Mouse (Mus musculus) layer of hippocampus, adult 2 months (tissue): ENCODE measurements around the gene Isl1. TPM values are rescaled to one million over a fixed set of nuclear protein-coding genes. Genes with fewer than 3 reads are reported as not detected.

Experiments used
- DNase-seq, 2 experiments: peaks; one replicate each; pipeline ENCODE4 v3.0.0; 2022; ENCODE audit warnings: low spot score in 2 of 2
- H3K27ac ChIP-seq: fragments of 200-600 bp; 2 replicates; pipeline ENCODE4 v1.8.1; 2022
- H3K4me3 ChIP-seq: fragments of 200-600 bp; 2 replicates; pipeline ENCODE4 v1.8.1; 2022; ENCODE audit warnings: mild to moderate bottlenecking
- CTCF ChIP-seq: fragments of 200-600 bp; conservative IDR thresholded peaks from 2 replicates; pipeline ENCODE4 v1.8.1; 2022; ENCODE audit warnings: antibody characterized with exemption, mild to moderate bottlenecking, moderate library complexity
- long read RNA-seq, 2 experiments: library from polyadenylated mRNA; stranded (forward); transcript quantifications; one replicate each; pipeline ENCODE4 v2.0.0; 2021; ENCODE audit warnings: borderline mapping rate in 2 of 2
- total RNA-seq, 2 experiments: library from RNA; stranded (reverse); gene quantifications; 2 replicates each; pipeline ENCODE4 v1.2.3; 2021

Isl1 gene
- total RNA-seq, result not detected
- long read RNA-seq, experiment 1, result 0 reads
- long read RNA-seq, experiment 2, partial matches to known transcripts, result 0 of 1 reads
- long read RNA-seq, experiment 2, other reads (novel, unspliced or antisense), result 0 of 1 reads

DNA sequence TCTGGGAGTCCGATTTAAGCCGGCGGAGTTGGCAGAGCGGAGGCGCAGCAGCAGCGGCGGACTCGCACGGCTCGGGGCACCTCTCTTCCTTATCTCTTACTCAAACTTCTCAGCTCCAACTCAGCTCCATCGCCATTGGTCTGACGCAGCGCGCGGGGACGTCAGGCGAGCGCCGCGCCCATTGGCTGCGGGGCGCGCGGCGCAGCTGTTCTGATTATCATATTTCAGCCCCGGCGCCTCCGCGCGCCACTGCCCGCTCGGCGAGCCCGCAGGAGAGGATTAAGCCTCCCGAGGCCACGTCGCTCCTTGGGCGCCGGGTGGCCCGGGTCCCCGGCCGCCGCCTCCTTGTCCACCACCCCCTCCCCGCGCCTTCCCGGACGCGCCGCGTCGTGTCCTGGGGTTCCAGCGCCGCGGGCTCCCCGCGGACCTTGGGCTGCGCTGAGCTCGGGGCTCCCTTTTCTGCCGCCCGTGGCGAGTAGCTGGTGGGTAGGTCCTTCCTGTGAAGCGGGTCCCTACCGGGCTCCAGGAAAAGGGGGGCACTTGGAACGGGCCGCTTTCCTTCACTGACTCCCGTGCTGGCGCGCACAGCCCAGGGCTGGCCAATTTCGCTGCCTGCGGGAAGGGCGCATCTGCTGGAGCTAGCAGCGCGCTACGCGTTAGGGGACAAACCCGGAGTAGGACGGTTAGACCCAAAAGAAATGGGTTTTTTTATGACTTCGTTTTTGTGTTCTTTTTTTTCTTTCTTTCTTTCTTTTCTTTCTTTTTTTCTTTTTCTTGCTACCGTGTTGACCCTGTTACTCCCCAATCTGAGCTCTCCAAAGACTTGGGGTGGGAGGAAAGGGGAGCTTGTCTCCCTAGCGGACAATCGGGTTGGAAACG lies at the start of gene Isl1:
Gene Isl1, minus strand, starts transcription at position 106 of the 879 bp plus-strand sequence.
- Histone ChIP-seq H3K4me3 (peak within 1 kb of the TSS; percentile 35; the same call in 1 of the 2 replicates), H3K27ac (no peak within 1 kb of the TSS)
- no peak for TF ChIP-seq CTCF
- DNase-seq, result no peak

DNA sequence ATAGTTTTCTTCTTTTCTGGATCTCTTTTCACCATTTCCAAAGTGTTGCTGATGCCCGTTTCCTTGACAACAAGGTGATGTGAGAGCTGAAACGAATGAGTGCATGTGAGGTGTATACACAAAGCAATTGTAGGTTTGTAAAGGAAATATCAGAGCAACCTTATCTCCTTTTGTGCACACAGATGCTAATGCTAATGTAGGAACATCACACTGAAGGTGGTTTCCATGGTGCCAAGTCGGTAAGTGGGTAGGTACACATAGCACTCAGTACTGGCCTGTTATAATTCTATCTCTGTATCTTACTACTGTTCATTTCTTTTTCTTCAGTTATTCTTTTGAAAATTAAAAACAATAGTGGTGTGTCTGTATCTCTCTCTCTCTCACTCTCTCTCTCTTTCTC lies 26.3 kb upstream of the Isl1 start:
- TF ChIP-seq CTCF, result no peak
- Histone ChIP-seq H3K4me3 (no peak overlapping the region), H3K27ac (no peak overlapping the region)
- DNase-seq, result no peak

DNA sequence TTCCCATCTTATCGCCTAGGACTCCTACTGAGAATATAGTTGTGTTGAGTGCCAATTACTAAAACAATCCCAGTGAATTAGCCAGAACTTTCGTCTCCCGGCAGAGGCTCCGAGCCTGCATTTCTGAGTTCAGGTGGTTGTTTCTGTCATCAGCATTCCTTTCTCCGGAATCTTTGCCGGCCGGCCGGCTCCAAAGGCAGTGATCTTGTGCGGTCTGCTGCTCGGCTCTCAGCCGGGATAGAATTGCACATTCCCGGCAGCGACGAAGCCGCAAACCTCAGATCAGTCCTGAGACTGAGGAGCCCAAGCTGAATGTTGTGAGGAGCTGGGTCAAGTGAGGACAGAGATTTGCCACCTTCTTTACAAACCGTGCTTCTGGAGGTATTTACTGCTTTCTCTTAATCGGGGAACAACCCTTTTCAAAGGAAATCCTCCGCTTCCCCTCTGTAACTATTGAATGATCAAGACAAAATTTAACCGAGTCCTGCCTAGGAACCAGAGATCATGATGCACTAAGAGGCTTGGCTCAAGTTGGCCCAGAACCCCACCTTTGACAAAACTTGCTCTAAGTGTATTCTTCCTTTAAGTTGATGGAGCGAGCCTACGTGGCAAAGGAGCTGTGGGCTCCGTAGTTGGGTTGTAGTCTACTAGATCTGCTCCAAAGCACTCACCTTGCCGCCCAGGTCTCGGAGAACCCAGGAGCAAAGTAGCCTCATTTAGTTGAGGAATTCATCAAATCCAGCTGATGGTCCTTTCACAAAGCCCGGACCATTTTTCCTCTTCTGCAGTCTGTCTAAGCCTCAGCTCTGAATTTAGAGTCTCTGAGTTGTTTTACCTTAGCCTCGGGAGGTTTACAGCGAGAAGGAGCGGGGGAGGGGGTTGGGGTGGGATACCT lies 4.4 kb upstream of the Isl1 start:
- no peak overlapping the region for H3K27ac ChIP-seq

DNA sequence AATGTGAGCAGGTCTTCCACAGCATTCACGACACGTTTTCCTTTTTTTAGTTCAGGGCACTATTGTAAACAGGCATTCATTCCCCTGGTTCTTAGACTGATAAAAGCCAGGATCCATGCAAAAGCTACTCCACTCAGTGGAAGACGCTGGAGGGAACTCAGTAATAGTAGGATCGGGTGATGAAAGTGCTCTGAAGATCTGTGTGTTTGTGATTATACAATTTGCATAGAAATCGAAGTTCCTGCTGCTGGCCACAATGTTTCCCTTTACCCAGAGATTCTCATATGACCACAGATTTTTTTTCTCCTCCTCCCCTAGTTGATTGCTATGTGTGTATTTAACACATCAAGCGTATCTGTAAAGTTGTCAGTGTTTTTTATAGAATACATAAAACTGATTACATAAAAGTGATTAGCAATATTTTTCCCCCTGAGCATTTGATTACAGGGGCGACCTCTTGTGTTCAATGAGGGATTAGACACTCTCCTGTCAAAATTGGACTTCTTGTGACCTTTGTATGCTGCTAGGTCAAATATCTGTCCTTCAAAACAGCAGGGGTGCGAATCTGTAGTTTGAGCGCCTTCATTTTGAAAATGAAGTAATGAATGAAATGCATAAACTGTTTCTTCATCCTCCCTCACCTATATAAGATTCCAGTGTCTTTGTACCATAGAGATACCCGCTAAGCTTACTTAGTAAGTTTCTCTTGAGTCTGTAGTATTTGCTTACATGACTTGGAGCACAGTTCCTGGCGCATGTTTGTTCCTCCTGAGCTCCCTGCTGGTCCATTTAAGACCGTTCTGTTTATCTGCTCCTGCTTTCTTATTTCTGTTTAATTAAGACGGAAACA lies 2.6 kb upstream of the Isl1 start:
- peak; percentile 63 for TF ChIP-seq CTCF
- no peak overlapping the region for H3K4me3 ChIP-seq
- DNase-seq, result no peak
- H3K27ac ChIP-seq, result no peak overlapping the region

More for the DNA sequence above, 4.4 kb upstream of the Isl1 start:
- no peak for DNase-seq
- TF ChIP-seq CTCF, result no peak
- no peak overlapping the region for H3K4me3 ChIP-seq

DNA sequence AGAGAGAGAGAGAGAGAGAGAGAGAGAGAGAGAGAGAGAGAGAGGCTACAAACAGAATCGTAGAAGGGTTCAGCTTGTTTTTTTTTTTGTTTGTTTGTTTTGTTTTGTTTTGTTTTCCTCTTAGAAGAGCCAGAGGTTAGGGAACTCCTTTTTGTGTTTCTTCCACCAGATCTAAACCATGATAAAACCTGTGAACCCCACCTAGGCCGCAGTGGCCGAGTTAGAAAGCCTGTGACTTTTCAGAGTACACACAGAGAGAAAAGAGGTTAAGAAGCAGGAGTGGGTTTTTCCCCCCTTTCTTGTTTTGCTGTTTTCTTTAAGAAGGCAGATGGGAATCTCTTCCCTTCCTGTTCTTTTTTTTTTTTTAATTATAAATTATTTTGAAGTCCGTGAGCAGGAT lies 1.5 kb upstream of the Isl1 start:
- Histone ChIP-seq H3K4me3 (no peak overlapping the region), H3K27ac (no peak overlapping the region)
- TF ChIP-seq CTCF, result no peak
- DNase-seq, result no peak

DNA sequence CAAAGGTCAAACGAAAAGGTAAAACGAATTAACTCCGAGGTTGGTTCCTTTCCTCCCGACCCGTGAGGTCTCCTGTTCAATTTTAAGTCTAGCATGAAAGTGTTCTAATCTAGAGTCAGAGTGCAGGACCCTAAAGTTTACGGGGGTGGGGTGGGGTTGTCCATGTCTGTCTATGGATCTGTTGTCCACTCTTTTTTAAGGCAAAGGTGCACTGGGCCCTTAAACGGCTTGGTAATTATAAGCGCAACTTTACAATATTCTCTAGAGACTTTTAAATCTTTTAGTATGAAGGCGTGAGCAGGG lies 925 bp upstream of the Isl1 start:
- no peak for TF ChIP-seq CTCF
- no peak for DNase-seq
- H3K4me3 ChIP-seq, result no peak overlapping the region
- no peak overlapping the region for H3K27ac ChIP-seq

DNA sequence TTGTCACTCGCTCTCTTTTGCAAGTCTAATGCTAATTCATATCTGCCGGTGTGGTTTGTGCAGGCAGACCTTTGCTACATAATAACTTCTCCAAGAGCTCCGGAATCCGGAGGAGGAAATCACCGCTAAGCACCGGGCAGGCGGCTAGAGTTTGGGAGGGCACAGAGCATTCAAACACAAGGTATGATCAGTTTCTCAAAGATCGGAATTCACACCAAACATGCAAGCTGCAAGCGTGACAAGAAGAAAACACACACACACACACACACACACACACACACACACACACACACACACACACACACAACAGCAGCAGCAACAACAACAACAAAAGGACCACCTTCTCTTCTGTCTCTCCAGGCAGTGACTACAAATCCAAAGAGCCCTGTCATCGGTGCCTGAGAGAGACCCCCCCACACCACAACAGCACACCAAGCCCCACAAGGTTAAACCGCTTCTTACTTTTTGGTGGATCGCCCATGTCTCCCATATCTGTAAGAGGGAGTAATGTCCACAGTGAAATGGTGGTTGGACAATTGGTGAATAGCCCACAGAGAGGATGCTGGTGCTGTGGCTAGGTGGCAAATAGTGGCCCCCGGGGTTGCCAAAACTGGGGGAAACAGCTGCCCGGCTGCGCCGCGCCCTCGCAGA lies 431 bp downstream of the Isl1 start:
- Histone ChIP-seq H3K4me3 (no peak overlapping the region; the same call in 1 of the 2 replicates), H3K27ac (no peak overlapping the region)
- DNase-seq, result no peak
- no peak for TF ChIP-seq CTCF

DNA sequence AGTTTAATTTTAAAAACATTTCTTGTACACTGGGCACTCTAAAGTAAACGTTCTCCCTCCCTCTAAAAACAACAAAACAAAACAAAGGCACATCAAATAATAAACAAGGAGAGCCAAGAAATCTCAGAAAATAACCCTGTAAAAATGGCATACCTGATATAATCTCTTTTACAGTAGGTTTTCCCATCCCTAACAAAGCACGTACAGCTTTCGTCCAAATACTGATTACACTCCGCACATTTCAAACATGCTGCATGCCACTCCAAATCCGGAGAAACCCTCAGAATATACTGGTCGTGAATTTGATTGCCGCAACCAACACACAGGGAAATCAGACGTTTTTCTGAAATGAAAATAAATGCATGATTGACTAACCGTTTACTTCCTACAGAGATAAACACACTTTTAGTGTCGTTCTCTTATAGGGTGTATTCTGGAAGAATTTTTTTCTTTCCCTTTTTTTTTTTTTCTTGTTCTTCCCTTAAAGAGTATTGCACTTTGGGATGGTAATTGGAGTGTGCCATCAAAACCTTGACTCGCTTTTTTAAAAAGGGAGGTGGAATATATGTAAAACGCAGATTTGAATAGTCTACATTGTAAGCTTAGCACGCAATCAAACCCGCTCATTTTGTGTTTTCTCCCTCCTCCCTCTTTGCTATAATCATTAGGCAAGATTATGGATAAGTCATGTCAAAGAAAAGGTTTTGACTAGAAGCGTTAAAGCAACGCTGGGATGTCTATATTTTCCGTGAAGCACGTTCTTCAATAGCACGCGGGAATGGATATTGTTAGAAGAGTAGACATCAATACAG lies 1.2 kb downstream of the Isl1 start:
- Histone ChIP-seq H3K4me3 (no peak overlapping the region), H3K27ac (no peak overlapping the region)
- no peak for DNase-seq
- no peak for TF ChIP-seq CTCF

DNA sequence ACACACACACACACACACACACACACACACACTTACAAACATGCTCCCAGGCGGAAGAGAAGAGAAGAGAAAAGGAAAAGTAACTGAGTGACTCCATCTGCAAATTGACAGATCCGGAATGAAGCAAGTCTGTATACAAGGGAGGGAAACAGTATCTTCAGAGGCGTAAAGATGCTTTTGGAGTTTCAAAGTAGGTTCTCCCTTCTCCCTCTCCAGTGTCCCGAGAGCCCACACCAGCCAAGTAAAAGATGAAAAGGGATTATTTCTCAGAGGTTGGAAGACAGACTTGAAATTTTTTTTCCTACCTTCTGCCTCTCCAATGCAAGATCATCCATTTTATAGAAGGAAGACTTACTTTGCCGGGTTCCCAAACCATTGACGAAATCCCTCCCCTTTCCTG lies 2.9 kb downstream of the Isl1 start:
- no peak for TF ChIP-seq CTCF
- no peak for DNase-seq
- Histone ChIP-seq H3K27ac (no peak overlapping the region), H3K4me3 (no peak overlapping the region)

DNA sequence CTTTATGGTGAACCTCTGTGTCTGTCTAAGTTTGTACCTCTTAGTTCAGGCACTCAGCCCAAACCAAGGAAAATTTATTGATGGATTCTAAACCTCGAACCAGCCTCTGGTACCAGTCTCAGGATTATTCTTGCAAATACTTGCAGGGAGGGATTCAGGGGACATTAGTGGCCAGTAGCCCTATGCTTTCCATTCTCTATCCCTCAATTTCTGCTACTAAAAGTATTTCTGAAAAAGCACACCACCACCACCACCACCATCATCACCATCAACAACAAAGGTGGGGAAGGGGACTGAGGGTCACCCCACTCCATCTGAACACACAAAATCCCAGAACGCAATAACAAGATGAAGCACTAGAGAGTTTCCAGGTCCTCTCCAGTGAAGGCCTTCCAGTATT lies 3.8 kb downstream of the Isl1 start:
- no peak for DNase-seq
- no peak for TF ChIP-seq CTCF
- Histone ChIP-seq H3K4me3 (no peak overlapping the region), H3K27ac (no peak overlapping the region)

DNA sequence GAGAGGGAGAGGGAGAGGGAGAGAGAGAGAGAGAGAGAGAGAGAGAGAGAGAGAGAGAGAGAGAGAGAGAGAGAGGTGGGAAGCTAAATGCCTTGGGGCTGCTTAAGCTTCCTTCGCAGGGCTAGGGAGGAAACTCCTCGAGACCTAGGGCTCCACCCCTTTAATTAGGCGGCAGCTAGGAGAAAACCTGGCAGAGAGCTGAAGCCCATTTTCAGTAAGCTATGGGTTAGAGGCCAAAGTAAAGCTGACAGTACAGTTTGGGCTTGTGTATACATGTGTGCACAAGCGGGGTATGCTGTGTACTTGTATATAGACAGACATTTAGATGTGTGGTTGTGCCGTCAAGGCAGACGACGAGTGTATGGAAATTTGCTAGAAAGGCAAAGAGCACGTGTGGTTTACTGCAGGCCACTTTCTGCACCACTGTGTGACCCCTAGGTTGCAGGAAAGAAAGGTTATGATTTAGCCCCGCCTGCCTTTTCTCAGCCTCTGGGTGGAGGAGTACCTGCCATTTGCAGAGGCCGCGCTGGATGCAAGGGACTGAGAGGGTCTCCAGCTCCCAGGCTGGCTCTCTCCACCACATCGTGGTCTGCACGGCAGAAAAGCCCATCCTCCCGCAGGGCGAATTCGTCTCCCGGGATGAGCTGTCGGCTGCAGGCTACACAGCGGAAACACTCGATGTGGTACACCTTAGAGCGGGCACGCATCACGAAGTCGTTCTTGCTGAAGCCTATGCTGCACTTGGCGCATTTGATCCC lies 4.6 kb downstream of the Isl1 start:
- H3K4me3 ChIP-seq, result no peak overlapping the region
- TF ChIP-seq CTCF, result no peak
- no peak for DNase-seq
- no peak overlapping the region for H3K27ac ChIP-seq
